Mouse (Mus musculus) kidney, adult 11 months (tissue): ENCODE measurements around the gene Sectm1a.
"Not testable (repeated sequence)": the region's sequence is repeated elsewhere in the genome, so short reads cannot be mapped to it uniquely, and the experiment has no call there.

Experiments used
- DNase-seq: peaks from one replicate; pipeline ENCODE4 v3.0.0; 2022

Gene Sectm1a

DNA sequence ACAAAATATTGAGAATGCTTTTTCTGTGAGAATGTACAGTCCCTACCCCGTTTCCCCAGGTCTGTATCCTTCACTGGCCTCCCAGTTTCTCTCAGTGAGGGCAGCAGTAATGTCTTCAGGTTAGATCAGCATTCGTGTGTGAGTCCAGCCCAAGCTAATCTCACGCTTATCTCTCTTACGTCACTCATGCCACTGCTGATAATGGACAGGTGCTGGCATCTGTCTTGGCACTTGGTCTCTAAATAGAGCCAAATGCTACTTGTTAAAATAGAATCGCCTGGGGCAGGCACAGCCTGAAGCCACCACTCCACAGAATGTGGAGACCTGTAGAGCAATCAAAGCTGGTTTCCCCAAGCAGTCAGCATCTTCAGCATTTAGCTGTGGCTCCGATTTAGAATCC is 8.0 kb upstream of the Sectm1a start:
- no peak for DNase-seq

DNA sequence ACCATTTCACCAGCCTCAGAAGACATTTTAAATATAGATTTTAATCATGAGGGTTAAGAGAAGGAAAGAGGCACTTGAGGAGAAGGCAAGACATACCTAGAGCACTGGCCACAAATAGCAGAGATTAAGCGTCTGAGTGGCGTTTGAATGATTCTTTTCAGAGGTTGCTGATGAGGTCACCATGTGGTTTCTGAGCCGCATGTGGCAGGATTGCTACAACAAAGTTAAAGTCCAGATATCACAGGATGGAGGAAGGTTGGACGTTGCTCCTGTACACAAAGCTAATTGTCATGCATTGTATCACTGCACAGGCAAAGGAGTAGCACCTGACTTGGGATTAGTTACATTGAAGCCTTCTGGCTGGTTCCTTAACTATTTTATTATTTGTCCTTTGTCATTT is 5.3 kb upstream of the Sectm1a start:
- no peak for DNase-seq

DNA sequence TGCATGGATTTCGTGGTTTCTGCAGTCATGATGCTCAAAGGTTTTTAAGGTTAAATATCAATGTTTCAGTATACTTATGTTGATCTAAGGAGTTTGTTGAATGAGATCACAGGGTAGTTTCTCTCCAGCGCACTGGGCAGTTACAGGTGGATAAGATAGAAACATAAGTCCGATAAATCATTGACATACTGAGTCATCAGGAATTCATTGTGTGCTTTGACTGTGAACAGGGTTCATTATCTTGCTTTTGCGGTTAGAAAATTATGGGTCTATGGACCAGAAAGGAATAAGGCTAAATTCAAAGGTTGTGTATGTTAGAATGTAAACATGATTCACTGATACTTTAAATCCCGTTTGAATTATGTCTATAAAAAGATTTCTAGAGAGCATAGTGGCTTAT is 4.2 kb upstream of the Sectm1a start:
- no peak for DNase-seq

DNA sequence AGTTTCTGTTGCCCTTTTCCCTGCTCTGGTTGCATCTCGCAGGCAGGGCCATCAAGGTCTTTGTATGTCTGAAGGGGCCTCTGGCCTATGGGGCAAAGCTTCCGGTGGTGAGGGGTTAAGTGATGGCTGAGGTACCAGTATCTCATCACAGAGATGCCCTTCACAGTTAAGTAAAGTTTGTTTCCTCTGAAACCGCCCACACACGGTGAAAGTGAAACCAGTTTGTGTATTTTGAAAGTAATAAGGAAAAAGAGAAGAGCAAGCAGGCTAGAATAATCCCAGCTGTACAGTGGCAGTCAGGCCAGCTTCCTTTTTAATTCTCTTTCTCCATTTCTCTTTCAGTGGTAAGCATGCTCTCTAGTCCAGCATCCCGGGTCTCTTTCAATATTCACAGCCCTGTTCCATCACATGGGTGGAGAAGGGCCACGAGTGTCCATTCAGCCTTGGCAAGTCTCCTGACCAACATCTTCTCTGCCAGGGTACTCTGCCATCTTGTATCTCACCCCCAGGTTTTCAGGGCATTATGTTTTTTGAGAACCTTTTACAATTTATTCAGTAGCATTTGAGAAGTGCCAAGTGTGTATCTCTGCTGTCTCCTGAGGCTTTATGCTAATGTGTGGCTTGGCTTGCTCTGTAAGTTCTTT is 2.0 kb upstream of the Sectm1a start:
- DNase-seq, result no peak

DNA sequence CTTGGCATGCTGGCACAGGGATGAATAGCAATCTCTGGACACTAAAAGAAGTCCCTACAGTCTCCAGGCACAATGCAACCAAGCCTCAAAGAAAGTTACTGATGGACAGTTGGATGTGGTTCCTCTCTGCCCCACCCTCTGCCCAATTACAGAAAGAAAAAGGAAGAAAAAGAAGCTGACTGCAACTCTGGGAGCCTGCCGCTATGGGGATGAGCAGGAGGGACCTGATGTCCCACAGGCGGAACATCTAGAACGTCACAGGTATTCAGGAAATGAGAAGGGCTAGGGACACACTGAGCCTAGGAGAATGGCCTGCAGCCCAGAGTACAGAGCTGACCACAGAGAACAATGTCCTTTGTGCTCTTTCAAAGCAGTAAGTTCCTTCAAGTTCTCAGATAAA is 1.2 kb upstream of the Sectm1a start:
- DNase-seq, result no peak

DNA sequence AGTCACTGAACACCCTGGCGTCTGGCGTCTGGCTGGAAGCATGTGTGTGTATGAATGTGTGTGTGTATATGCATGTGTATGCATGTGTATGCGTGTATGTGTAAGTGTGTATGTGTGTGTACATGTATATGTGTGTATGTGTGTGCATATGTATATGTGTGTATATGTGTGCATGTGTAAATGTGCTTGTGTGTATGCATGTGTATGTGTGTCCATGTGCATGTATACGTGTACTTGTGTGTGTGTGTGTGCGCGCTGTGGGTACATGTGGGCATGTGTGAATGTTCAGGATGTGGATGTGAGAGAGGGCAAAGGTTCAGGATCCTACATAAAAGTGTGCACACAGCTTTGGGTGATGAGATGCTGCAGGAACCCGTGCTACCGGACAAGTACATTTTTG is 690 bp downstream of the Sectm1a start:
- DNase-seq, result no peak

DNA sequence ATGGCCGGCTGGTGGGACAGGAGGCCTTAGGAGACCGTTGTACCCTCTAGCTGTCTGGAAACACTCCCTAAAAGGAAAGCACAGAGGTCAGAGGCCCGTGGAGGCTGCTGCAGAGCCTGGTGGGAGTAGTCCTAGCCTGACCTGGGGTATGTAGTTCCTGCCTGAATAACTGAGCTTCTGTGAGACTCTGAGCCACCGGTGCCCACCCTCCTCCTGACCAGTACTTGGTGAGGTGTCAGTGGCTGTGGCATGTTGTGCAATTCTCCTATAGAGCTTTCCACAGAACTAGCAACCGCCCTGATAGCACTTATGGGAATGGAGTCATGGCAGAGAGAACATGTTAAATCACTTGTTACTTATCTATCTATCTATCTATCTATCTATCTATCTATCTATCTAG is 5.4 kb downstream of the Sectm1a start:
- no peak for DNase-seq

DNA sequence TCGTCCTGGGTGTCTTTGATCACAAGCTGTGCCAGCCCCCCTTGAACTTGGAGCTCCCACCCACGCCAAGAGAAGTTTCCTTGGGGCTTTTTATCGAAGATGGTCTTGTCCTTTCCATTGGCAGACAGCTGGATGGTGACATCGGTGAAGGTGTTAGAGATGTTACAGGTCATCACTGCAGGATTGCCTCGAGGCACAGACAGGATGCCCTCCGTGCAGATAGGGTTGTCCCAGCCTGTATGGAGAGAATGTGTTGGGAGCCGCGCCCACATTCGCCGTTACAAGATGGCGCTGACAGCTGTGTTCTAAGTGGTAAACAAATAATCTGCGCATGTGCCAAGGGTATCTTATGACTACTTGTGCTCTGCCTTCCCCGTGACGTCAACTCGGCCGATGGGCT is 11.4 kb downstream of the Sectm1a start:
- DNase-seq, result not testable (repeated sequence)

DNA sequence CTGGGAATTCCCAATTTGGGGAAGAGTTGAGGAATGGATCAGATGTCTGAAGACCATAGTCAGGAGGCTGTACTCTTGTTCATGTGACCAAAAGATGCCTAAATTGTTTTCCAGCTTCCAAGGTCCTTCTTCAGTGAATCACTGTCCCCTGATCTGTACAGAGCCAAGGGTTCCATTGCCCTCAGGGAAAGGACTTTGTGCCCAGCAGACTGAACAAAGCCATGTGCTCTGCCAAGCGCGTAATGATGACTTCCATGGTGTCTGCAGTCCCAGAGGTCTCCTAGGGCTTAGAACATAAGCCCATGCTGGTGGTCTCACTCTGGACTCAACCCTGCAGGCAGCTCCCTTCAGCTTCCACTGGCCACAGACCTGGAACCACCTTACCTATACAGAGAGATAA is 13.1 kb downstream of the Sectm1a start:
- peak; percentile 44 for DNase-seq

DNA sequence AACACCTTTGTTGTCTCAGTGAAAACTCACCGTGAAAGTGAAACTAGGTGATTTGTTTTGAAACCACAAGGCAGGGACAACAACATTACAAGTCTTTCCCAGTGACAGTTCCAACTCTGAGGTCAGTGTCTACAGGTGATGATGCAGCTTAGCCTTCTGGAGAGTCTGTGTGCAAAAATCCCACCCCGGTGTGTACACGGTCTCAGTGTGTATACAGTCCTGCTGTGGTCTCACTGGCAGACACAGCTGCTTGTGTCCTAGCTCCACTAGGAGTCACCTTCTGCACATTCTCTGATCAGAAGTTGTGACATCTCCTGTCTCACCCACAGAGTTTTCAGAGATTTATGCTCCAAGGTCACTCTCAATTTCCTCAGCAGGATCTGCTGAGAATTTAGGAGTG is 16.8 kb downstream of the Sectm1a start:
- DNase-seq, result no peak

DNA sequence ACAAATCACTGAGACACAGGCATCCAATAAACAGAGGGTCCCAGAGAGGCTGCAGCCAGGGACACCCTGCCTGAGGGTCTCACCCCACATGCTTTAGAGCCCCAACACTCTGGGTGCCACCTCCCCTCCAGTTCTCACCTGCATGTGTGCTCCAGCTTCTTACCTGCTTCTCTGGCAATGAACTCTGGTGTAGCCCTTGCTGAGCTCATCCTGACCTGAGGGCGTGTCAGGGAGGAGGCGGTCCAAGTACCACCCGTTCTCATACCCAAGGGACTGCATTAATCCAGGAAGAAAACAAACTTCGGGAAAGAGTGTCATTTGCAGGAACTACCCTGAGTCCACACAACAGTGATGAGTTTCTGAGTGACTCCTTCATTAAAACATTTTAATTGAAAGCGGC is 17.6 kb downstream of the Sectm1a start, which contains the start of gene Sectm1b:
Gene Sectm1b, minus strand, starts transcription at position 191 of the 400 bp plus-strand sequence.
- DNase-seq, result peak; percentile 62

DNA sequence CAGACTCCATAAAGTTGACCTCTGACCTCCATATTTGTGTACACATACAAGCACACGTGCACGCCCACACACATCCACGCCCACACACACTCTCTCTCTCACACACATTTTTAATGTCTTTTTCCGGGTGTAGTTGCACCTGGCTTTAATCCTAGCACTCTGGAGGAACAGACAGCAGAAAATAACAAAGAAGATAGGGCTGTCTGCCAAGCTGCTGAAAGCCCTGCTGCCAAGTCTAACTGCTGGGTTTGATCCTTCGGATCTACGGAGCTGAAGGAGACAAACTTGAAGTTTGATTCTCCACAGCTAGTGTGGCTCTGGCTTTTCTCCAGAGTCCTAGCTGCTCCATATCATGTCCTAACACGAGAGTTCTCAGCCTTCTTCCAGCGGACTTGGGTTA is 19.4 kb downstream of the Sectm1a start:
- no peak for DNase-seq

DNA sequence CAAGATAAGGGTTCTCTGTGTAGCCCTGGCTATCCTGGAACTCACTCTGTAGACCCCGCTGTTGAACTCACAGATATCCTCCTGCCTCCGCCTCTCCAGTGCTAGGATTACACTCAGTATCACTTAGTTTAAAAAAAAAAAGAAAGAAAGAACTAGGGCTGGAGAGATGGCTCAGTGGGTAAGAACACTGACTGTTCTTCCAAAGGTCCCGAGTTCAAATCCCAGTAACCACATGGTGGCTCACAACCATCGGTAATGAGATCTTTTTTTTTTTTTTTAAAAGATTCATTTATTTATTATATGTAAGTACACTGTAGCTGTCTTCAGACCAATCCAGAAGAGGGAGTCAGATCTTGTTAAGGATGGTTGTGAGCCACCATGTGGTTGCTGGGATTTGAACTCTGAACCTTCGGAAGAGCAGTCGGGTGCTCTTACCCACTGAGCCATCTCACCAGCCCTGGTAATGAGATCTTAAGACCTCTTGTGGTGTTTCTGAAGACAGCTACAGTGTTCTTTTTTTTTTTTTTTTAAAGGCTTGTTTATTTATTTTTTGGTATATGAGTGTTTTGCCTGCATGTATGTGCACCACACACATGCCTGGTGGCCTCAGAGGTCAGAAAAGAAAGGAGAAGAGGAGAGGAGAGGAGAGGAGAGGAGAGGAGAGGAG is 20.5 kb downstream of the Sectm1a start:
- not testable (repeated sequence) for DNase-seq

DNA sequence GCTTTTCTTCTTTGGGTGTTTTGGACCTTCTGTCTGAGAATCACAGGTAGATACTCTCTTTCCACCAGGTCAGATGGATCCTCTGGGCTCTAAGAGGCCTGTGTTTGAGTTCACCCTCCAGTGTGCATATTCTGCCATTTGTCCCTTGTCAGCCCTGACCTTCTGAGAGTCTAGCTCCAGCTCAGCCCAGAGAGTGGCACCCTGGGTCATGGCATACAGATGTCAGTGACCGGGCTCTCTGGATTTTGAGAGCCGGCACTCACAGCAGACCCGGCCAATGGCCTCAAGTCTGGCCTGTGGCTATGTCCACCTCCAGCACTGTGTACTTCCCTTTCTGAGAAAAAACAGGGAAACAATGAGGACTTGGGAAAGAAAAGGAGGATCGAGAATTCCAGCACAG is 21.5 kb downstream of the Sectm1a start:
- no peak for DNase-seq

DNA sequence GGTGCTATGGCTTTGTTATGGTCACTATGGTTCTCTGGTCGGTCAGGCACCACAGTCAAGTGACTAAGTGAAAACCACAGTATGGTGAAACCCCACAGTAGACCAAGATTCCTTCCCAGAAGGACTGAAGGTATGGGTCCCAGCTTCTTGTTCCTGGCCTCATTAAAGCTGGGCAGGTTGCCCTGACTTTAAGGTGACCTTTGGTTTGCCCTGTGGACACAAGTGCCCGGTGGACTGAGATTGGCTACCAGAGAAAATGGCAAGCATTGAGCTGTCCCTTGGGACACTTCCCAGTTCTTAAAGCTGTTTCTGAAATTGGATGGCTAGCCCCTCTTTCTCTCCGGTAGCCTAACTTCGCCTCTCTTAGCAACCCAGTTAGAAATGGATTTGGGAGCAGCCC is 22.1 kb downstream of the Sectm1a start:
- peak; percentile 57 for DNase-seq

DNA sequence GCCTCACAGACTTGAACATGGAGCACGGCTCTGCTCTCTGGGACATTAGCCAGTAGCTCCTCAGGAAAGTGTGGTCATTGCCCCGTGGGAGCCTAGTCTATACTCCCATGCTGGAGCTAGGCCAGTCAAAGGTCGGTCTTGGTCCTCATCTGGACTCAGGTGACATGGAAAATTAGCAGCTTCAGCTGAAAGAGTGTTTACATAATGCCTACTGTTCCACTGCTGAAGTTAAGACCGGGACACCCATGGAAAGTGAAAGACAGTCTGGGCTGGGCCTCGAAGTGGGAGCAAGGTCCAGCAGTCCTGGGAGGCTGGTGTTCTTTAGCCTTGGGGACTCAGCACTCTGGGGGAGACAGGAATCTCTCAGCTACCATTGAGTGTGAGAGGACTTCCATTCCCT is 22.9 kb downstream of the Sectm1a start:
- peak; percentile 95 for DNase-seq

DNA sequence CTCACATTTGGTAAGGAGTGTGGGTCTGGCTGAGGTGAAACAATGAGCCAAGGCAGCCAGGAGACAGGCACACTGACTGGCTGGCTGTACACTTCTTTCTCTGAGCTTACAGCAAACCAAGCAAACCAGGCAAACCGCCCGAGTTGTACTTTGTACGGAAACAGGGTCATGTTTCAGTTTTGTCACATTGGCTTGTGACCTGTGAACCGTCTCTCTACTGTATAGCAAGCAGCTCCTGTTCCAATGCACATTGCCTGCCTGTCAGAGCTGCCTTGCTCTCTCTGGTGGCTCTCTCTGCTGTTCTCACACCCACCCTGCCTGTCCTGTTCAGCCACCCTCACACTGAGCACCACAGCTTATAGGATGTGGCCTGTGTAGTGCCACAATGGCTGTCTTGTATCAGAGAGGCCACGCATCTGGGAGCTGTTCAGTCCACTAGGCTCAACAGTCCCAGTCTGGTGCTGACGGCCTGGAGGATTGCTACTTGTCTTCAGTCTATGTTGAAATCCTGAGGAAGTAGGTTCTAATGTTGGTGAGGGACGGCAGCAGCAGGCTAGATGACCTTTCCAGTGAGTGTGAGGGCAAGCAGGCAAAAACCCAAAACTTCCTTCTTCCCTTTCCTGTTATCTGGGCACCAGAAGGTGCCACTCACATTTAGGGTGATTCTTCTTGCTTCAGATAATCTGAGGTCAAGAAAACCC is 24.3 kb downstream of the Sectm1a start:
- DNase-seq, result peak; percentile 86

DNA sequence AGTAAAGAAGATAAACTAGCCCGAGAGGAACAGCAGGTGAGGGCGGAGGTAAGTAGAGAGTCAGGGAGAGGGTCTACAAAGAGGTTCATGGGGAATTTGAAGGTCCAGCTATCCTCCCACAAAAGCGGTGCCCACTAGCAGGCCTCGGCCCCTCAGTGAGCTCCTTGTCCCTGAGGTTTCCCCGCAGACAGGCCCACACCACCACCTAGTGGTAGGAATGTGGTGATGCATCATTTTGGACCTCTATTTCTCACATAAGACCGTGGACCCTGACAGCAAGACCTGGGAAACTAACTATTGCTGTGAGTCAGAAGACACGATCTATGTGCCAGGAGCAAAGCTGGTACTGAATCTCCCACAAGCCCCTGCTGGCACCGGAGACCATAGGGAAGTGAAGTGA is 27.5 kb downstream of the Sectm1a start:
- DNase-seq, result peak; percentile 81

DNA sequence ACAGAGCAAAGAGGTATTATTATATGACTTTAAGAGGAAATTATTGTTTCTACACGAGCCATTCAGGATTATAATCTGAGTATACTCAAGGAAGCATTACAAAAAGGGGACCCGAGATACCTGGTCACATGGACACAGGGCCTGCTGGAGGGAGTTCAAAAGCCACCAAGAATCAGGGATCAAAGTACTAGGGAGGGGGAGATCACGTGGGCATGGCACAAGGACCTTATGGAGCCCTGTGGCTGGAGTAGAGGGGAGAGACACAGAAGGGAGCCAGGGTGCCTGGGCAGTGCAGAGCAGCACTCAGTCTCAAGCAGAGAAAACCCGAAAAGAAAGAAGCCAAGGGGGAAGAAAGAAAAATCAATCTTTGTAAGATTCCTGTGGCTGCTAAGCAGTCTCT is 28.6 kb downstream of the Sectm1a start:
- peak; percentile 73 for DNase-seq

DNA sequence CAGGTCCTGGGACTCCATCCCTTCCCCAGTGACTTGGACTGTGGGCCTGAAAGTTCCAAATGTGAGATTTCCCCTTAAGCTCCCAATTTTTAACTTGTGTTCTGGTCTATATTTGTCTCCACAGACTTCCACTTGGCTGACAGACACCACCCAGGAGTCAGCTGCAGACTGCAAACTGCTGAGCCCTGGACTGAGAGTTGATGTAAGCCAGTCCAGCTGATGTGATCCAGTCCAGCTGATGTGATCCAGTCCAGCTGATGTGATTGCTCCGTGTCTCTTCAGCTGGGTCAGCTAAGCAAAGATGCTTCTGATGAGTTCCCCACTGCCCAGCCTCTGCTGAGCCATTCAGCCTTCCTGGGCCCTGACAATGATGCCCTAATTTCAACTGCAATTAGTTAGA is 29.2 kb downstream of the Sectm1a start:
- DNase-seq, result no peak

DNA sequence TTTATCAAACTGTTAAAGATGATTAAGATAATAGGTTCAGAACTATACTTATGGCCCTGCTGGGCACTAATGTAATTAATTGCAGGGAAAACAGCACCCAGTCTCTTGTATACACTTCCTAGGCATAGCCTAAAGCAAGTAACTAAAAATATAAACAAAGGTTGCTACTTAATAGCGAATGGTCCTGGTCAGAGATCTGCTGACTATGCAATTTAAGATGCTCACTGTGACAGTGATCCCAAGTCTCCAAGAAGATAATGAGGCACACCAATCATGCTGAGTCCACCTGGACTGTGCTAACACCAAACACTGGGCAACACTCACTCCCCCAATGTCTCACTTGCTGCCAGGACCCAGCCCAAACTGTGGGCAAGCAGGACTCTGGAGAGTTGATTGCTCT is 31.2 kb downstream of the Sectm1a start:
- no peak for DNase-seq

DNA sequence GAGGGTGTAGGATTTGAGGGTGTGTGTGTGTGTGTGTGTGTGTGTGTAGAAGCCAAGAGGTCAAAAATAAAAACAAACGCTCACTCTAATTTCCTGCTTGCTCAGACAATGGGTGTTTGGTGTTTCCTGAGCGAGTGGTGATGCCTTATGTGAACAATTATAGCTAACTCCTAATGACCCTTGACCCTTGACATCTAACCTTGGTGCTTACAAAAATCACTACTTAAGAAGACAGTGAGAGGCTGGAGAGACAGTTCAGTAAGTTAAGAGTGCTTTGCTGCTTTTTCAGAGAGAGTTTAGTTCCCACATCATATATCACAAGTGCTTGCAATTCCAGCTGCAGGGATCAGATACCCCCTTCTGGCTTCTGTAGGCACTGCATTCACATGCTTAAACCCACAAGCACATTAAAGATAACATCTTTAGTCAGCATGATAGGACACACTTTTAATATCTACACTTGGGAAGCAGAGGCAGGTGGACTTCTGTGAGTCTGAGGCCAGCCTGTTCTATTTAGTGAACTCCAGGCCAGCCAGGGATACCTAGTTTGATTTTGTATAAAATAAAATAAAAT is 33.1 kb downstream of the Sectm1a start:
- no peak for DNase-seq

DNA sequence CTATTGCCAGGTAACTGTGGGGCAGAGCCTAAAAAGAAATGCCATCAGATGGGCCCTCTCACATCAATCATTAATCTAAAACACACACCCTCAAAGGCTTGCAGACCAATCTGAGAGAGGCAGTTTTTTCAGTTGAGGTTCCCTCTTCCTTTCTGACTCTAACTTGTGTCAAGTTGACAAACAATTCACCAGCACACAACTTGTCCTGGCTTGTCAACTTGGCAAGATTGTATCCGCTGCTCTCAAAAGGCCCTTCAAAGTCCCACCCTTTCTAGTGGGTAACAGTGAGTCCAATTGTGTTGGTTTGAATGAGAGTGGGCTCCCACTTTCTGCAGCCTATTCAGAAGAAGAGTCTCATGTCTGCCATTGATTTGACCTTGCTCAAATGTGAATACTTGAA is 35.7 kb downstream of the Sectm1a start:
- no peak for DNase-seq

DNA sequence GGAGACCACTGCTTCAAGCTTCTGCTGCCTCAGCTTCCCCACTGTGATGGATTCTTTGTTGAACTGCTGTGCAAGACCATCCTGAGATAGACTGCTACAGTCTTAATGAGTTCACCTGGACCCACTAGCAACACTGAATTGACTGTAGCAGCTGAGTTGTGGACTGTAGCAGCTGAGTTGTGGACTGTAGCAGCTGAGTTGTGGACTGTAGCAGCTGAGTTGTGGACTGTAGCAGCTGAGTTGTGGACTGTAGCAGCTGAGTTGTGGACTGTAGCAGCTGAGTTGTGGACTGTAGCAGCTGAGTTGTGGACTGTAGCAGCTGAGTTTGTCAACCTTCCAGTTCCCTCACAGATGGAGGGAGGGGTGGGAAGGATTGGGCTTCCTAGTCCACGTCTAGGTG is 38.0 kb downstream of the Sectm1a start:
- not testable (repeated sequence) for DNase-seq
